Mouse (Mus musculus) forebrain, embryonic 11.5 days (tissue): ENCODE results near the gene Hdac1. TPM values are rescaled to one million over a fixed set of nuclear protein-coding genes. Genes with fewer than 3 reads are reported as not detected.

Experiments used
- ATAC-seq: fragments of 200-750 bp; cut with Nextera tagmentation; replicated peaks from 2 replicates; pipeline ENCODE4 v1.8.0; 2017; ENCODE audit warnings: moderate TSS enrichment; ENCODE audit not compliant: low FRiP score
- DNase-seq: peaks from one replicate; pipeline ENCODE4 v3.0.0-alpha.2; 2017; ENCODE audit warnings: low spot score
- H3K27ac ChIP-seq: fragments of 300-500 bp; sonication (generic); 2 replicates; pipeline ENCODE4 v1.5.1; 2014; ENCODE audit warnings: low read depth, low read length
- H3K27me3 ChIP-seq: fragments of 300-500 bp; sonication (generic); 2 replicates; pipeline ENCODE4 v1.6.1; 2014; ENCODE audit warnings: mild to moderate bottlenecking, low read length, mixed read lengths; ENCODE audit not compliant: control insufficient read depth, insufficient read depth
- H3K36me3 ChIP-seq: fragments of 300-500 bp; sonication (generic); 2 replicates; pipeline ENCODE4 v1.6.1; 2014; ENCODE audit warnings: mild to moderate bottlenecking, low read length, moderate library complexity, mixed read lengths; ENCODE audit not compliant: control insufficient read depth, insufficient read depth
- H3K4me1 ChIP-seq: fragments of 300-500 bp; sonication (generic); replicated peaks from 2 replicates; pipeline ENCODE4 v1.6.1; 2014; ENCODE audit warnings: low read length, mixed read lengths; ENCODE audit not compliant: control insufficient read depth, insufficient read depth
- H3K4me2 ChIP-seq: fragments of 300-500 bp; sonication (generic); 2 replicates; pipeline ENCODE4 v1.6.1; 2014; ENCODE audit warnings: low read depth, mild to moderate bottlenecking, low read length, moderate library complexity, mixed read lengths; ENCODE audit not compliant: severe bottlenecking
- H3K4me3 ChIP-seq: fragments of 300-500 bp; sonication (generic); 2 replicates; pipeline ENCODE4 v1.5.1; 2014; ENCODE audit warnings: low read depth, low read length
- H3K9ac ChIP-seq: fragments of 300-500 bp; sonication (generic); 2 replicates; pipeline ENCODE4 v1.6.1; 2014; ENCODE audit warnings: low read length
- H3K9me3 ChIP-seq: fragments of 300-500 bp; sonication (generic); 2 replicates; pipeline ENCODE4 v1.6.1; 2016; ENCODE audit warnings: low read length, mixed read lengths; ENCODE audit not compliant: control insufficient read depth
- WGBS: fragments of 180-500 bp; shearing (Covaris S2); extraction: QIAGEN DNeasy Blood & Tissue Kit; methylation state at CpG from one replicate; pipeline ENCODE4 v1.1.7; 2014; 5-methylcytosine and 5-hydroxymethylcytosine counted together
- polyA plus RNA-seq: library from polyadenylated mRNA; unstranded; fragments of >200 nt; fragmentation: Nextera tagmentation; extraction: Ambion mirVana; gene quantifications from 2 replicates; pipeline ENCODE4 v1.2.1, GENCODE M21; 2014

Hdac1 gene
- polyA plus RNA-seq, 1 experiment from 2014 or later: 262 TPM

GRCm38 (mm10) chr4:129513086-129513767 is 29.3 kb downstream of the Hdac1 start, which contains the start of gene Marcksl1:
TSS of gene Marcksl1 (plus strand) at chr4:129513581.
- DNase-seq (peak; percentile 97), ATAC-seq (peak; percentile 90)
- H3K27me3 ChIP-seq: no peaks in the 10 kb centered on the region; the same call in 1 of the 2 replicates
- H3K9me3 ChIP-seq: no peaks in the 10 kb centered on the region
- H3K4me3 ChIP-seq: peak within 1 kb of the TSS; percentile 100
- peaks cover 3% of the 10 kb centered on the region; the same call in 1 of the 2 replicates for H3K36me3 ChIP-seq
- peak within 1 kb of the TSS; percentile 75 for H3K4me2 ChIP-seq
- 5% methylated on average over 45 of the region's 47 CpGs for WGBS
- H3K27ac ChIP-seq: peak within 1 kb of the TSS; percentile 96
- H3K4me1 ChIP-seq: peaks cover 21% of the 10 kb centered on the region
- peak within 1 kb of the TSS; percentile 100 for H3K9ac ChIP-seq

GRCm38 (mm10) chr4:129511413-129512096 is 31.0 kb downstream of the Hdac1 start:
- no peaks in the 10 kb centered on the region; the same call in 1 of the 2 replicates for H3K27me3 ChIP-seq
- no peak overlapping the region for H3K4me3 ChIP-seq
- H3K27ac ChIP-seq: no peak overlapping the region
- H3K9me3 ChIP-seq: no peaks in the 10 kb centered on the region
- ATAC-seq: no peak
- peak overlapping the region; percentile 20; the same call in 1 of the 2 replicates for H3K9ac ChIP-seq
- H3K36me3 ChIP-seq: 0 out of 2 replicates have a peak, but pooled peaks cover 3% of the 10 kb centered on the region
- WGBS: 16% methylated on average over 6 of the region's 6 CpGs
- peak; percentile 62 for DNase-seq
- no peak overlapping the region for H3K4me2 ChIP-seq
- peaks cover 19% of the 10 kb centered on the region for H3K4me1 ChIP-seq

GRCm38 (mm10) chr4:129510723-129511412 is 31.6 kb downstream of the Hdac1 start:
- H3K27ac ChIP-seq: no peak overlapping the region; the same call in 1 of the 2 replicates
- no peaks in the 10 kb centered on the region for H3K9me3 ChIP-seq
- no peak overlapping the region for H3K9ac ChIP-seq
- no peaks in the 10 kb centered on the region; the same call in 1 of the 2 replicates for H3K27me3 ChIP-seq
- H3K36me3 ChIP-seq: 0 out of 2 replicates have a peak, but pooled peaks cover 3% of the 10 kb centered on the region
- DNase-seq (no peak), ATAC-seq (no peak)
- H3K4me1 ChIP-seq: peaks cover 19% of the 10 kb centered on the region
- no peak overlapping the region for H3K4me3 ChIP-seq
- 0 out of 2 replicates have a peak overlapping the region, but pooled peaks have one; percentile 8 for H3K4me2 ChIP-seq
- WGBS: 41% methylated on average over 6 of the region's 6 CpGs

- Histone ChIP-seq H3K27me3 (no peaks in the 10 kb centered on the region; the same call in 1 of the 2 replicates), H3K9ac (no peak overlapping the region), H3K4me1 (peaks cover 15% of the 10 kb centered on the region), H3K4me3 (no peak overlapping the region), H3K4me2 (no peak overlapping the region), H3K9me3 (no peaks in the 10 kb centered on the region), H3K27ac (no peak overlapping the region), H3K36me3 (no peaks in the 10 kb centered on the region)
- WGBS: 71% methylated on average over 3 of the region's 3 CpGs
- DNase-seq: no peak
- ATAC-seq: no peak
These were observed 32.9 kb downstream of the Hdac1 start for GRCm38 (mm10) chr4:129509650-129510049.

GRCm38 (mm10) chr4:129508834-129509600 is 33.5 kb downstream of the Hdac1 start:
- no peak for ATAC-seq
- H3K4me3 ChIP-seq: no peak overlapping the region
- H3K4me1 ChIP-seq: peaks cover 15% of the 10 kb centered on the region
- no peaks in the 10 kb centered on the region for H3K9me3 ChIP-seq
- H3K36me3 ChIP-seq: no peaks in the 10 kb centered on the region
- no peak for DNase-seq
- no peak overlapping the region for H3K9ac ChIP-seq
- no peak overlapping the region for H3K27ac ChIP-seq
- WGBS: 73% methylated on average over 15 of the region's 15 CpGs
- no peaks in the 10 kb centered on the region; the same call in 1 of the 2 replicates for H3K27me3 ChIP-seq
- H3K4me2 ChIP-seq: no peak overlapping the region

- 81% methylated on average over 3 of the region's 3 CpGs for WGBS
- Histone ChIP-seq H3K27me3 (no peaks in the 10 kb centered on the region; the same call in 1 of the 2 replicates), H3K9ac (no peak overlapping the region), H3K4me1 (peaks cover 14% of the 10 kb centered on the region), H3K9me3 (no peaks in the 10 kb centered on the region), H3K4me3 (no peak overlapping the region), H3K36me3 (no peaks in the 10 kb centered on the region), H3K27ac (no peak overlapping the region), H3K4me2 (no peak overlapping the region)
- ATAC-seq (no peak), DNase-seq (no peak)
These were observed 34.3 kb downstream of the Hdac1 start for GRCm38 (mm10) chr4:129508237-129508515.

- no peak for ATAC-seq
- H3K4me1 ChIP-seq: peaks cover 11% of the 10 kb centered on the region
- H3K27ac ChIP-seq: no peak overlapping the region
- H3K4me2 ChIP-seq: no peak overlapping the region
- H3K9me3 ChIP-seq: no peaks in the 10 kb centered on the region
- no peak for DNase-seq
- no peak overlapping the region for H3K4me3 ChIP-seq
- no peak overlapping the region for H3K9ac ChIP-seq
- 69% methylated on average over 9 of the region's 10 CpGs for WGBS
- no peaks in the 10 kb centered on the region; the same call in 1 of the 2 replicates for H3K27me3 ChIP-seq
- no peaks in the 10 kb centered on the region for H3K36me3 ChIP-seq
These were observed 34.9 kb downstream of the Hdac1 start for GRCm38 (mm10) chr4:129507434-129508236.
